Mouse (Mus musculus): ENCODE measurements at regions not wholly inside any gene's neighbourhood (a gene's known extent, or its start where the extent isn't known, plus 50 kb on each side); places are given as distances from the start of the nearest gene placed in this dataset.

- no peak overlapping the region for H3K4me3 ChIP-seq
- no peaks in the 10 kb centered on the region for H3K27me3 ChIP-seq
- no peaks in the 10 kb centered on the region for H3K9me3 ChIP-seq
- peaks cover 19% of the 10 kb centered on the region; the same call in 1 of the 2 replicates for H3K4me1 ChIP-seq (replicated peaks)
- no peaks in the 10 kb centered on the region for H3K36me3 ChIP-seq
- no peak overlapping the region for H3K27ac ChIP-seq
- 98% methylated on average over 3 of the region's 3 CpGs for WGBS
- H3K9ac ChIP-seq = no peak overlapping the region
- no peak for ATAC-seq (ENCODE audit: low FRiP score)
- H3K4me2 ChIP-seq = no peak overlapping the region
Observed at GRCm38 (mm10) chr15:36880602-36881001, 127.0 kb downstream of the Zfp706 start.

GRCm38 (mm10) chr15:36879587-36879986 is 128.0 kb downstream of the Zfp706 start:
- H3K4me1 ChIP-seq (replicated peaks) = peaks cover 23% of the 10 kb centered on the region
- H3K9ac ChIP-seq = no peak overlapping the region
- 89% methylated on average over 7 of the region's 7 CpGs for WGBS
- ATAC-seq (ENCODE audit: low FRiP score) = peak; percentile 17; the same call in 1 of the 2 replicates
- no peak overlapping the region for H3K4me2 ChIP-seq
- H3K36me3 ChIP-seq = no peaks in the 10 kb centered on the region
- H3K27ac ChIP-seq = no peak overlapping the region
- H3K27me3 ChIP-seq = no peaks in the 10 kb centered on the region
- H3K4me3 ChIP-seq = no peak overlapping the region
- no peaks in the 10 kb centered on the region for H3K9me3 ChIP-seq

GRCm38 (mm10) chr15:36878960-36879359 is 128.6 kb downstream of the Zfp706 start:
- Histone ChIP-seq H3K27ac (no peak overlapping the region), H3K36me3 (no peaks in the 10 kb centered on the region), H3K27me3 (no peaks in the 10 kb centered on the region), H3K4me2 (no peak overlapping the region), H3K9ac (no peak overlapping the region), H3K4me1 (replicated peaks) (peaks cover 29% of the 10 kb centered on the region), H3K9me3 (no peaks in the 10 kb centered on the region), H3K4me3 (no peak overlapping the region)
- 29% methylated on average over 5 of the region's 5 CpGs for WGBS
- no peak for ATAC-seq (ENCODE audit: low FRiP score)

DNA sequence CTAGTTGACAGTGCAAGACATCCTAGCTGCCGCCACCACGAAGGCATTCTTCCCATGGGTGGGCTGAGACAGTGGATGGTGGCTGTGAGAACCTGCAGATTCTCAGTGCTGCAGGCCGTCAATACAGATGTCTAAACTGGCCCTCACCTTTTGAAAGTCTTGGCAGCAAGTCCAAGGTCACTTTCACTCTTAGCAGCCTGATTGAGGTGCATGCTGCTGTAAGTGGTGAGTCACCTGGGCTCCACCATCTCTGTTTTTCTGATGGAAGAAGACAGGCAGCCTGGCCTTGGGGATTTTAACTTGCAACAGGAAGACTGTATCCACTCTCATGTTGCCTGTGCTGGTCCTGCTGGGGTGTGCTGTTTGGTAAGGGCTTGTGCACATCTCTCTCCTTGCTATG is 129.3 kb downstream of the Zfp706 start:
- no peaks in the 10 kb centered on the region for H3K36me3 ChIP-seq
- peaks cover 36% of the 10 kb centered on the region for H3K4me1 ChIP-seq (replicated peaks)
- H3K4me2 ChIP-seq = no peak overlapping the region
- no peak for ATAC-seq (ENCODE audit: low FRiP score)
- H3K9me3 ChIP-seq = no peaks in the 10 kb centered on the region
- H3K9ac ChIP-seq = no peak overlapping the region
- no peaks in the 10 kb centered on the region for H3K27me3 ChIP-seq
- no peak overlapping the region for H3K27ac ChIP-seq
- WGBS = 80% methylated on average over 3 of the region's 3 CpGs
- H3K4me3 ChIP-seq = no peak overlapping the region

GRCm38 (mm10) chr15:36877501-36877900 is 130.1 kb downstream of the Zfp706 start:
- no peaks in the 10 kb centered on the region for H3K27me3 ChIP-seq
- no peaks in the 10 kb centered on the region for H3K36me3 ChIP-seq
- WGBS = 62% methylated on average over 7 of the region's 7 CpGs
- no peak overlapping the region for H3K4me3 ChIP-seq
- H3K27ac ChIP-seq = no peak overlapping the region
- no peak overlapping the region for H3K9ac ChIP-seq
- H3K4me2 ChIP-seq = no peak overlapping the region
- H3K4me1 ChIP-seq (replicated peaks) = peaks cover 41% of the 10 kb centered on the region
- no peaks in the 10 kb centered on the region for H3K9me3 ChIP-seq
- no peak for ATAC-seq (ENCODE audit: low FRiP score)

- H3K4me1 ChIP-seq (replicated peaks) = peaks cover 41% of the 10 kb centered on the region
- no peaks in the 10 kb centered on the region for H3K27me3 ChIP-seq
- ATAC-seq (ENCODE audit: low FRiP score) = no peak
- no peak overlapping the region for H3K9ac ChIP-seq
- no peaks in the 10 kb centered on the region for H3K9me3 ChIP-seq
- no peak overlapping the region for H3K27ac ChIP-seq
- 84% methylated on average over 10 of the region's 10 CpGs for WGBS
- no peaks in the 10 kb centered on the region for H3K36me3 ChIP-seq
- no peak overlapping the region for H3K4me2 ChIP-seq
- no peak overlapping the region for H3K4me3 ChIP-seq
Observed at GRCm38 (mm10) chr15:36875980-36876778, 131.4 kb downstream of the Zfp706 start.

DNA sequence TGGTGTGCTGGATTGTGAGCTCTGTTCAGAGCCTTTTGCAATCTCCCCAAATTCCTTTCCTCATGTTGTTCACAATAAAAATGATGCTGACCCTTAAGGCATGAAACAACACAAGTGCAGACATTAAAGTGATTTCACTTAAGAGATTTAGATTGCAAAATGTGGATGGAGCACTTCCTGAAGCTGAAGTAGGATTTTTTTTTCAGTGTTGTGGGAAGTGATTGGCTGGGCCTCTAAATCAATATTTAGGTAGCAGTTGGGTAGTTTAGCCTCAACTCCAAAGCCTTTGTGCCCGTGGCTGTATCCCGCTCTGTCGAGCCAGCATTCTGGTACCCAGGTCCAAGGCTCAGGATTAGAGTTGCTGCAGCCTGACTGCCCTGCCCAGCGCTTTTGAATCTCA is 133.0 kb downstream of the Zfp706 start:
- Histone ChIP-seq H3K27me3 (no peaks in the 10 kb centered on the region), H3K4me3 (no peak overlapping the region), H3K9me3 (no peaks in the 10 kb centered on the region), H3K9ac (0 out of 2 replicates have a peak overlapping the region, but pooled peaks have one; percentile 9), H3K4me2 (no peak overlapping the region), H3K4me1 (replicated peaks) (peaks cover 41% of the 10 kb centered on the region), H3K27ac (no peak overlapping the region), H3K36me3 (no peaks in the 10 kb centered on the region)
- 87% methylated on average over 4 of the region's 4 CpGs for WGBS
- ATAC-seq (ENCODE audit: low FRiP score) = no peak

GRCm38 (mm10) chr15:36873884-36874243 is 133.7 kb downstream of the Zfp706 start:
- Histone ChIP-seq H3K9me3 (no peaks in the 10 kb centered on the region), H3K36me3 (no peaks in the 10 kb centered on the region), H3K9ac (0 out of 2 replicates have a peak overlapping the region, but pooled peaks have one; percentile 9), H3K27me3 (no peaks in the 10 kb centered on the region), H3K4me2 (peak overlapping the region; percentile 32; the same call in 1 of the 2 replicates), H3K4me1 (replicated peaks) (peaks cover 41% of the 10 kb centered on the region), H3K27ac (peak overlapping the region; percentile 74), H3K4me3 (no peak overlapping the region)
- peak; percentile 47 for ATAC-seq (ENCODE audit: low FRiP score)
- WGBS = 7% methylated on average over 5 of the region's 5 CpGs

GRCm38 (mm10) chr15:36873058-36873883 is 134.3 kb downstream of the Zfp706 start:
- WGBS = 13% methylated on average over 10 of the region's 10 CpGs
- peak; percentile 64 for ATAC-seq (ENCODE audit: low FRiP score)
- H3K4me3 ChIP-seq = no peak overlapping the region

DNA sequence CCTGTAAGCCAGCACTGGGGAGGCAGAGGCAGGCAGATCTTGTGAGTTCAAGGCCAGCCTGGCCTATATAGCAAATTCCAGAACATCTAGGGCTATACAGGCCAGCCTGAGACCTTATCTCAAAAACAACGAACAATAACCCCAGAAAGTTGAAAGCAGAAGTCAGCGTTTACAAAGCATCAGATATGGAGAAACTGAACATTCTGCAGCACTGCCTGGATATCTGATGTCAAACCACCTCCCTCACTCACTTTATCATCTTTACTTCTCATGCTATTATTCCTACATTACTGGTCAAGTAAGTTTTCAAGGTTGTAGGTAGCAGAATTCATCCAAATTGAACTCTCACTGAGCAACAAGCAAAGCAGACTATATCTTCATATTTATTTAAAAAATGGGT is 135.0 kb downstream of the Zfp706 start:
- Histone ChIP-seq H3K4me2 (no peak overlapping the region), H3K4me1 (replicated peaks) (peaks cover 29% of the 10 kb centered on the region), H3K4me3 (no peak overlapping the region), H3K36me3 (no peaks in the 10 kb centered on the region), H3K27ac (no peak overlapping the region), H3K27me3 (no peaks in the 10 kb centered on the region), H3K9me3 (no peaks in the 10 kb centered on the region), H3K9ac (no peak overlapping the region)
- 92% methylated on average over 2 of the region's 2 CpGs for WGBS
- no peak for ATAC-seq (ENCODE audit: low FRiP score)

More at GRCm38 (mm10) chr15:36873058-36873883, 134.3 kb downstream of the Zfp706 start:
- Histone ChIP-seq H3K4me1 (replicated peaks) (peaks cover 36% of the 10 kb centered on the region), H3K27me3 (no peaks in the 10 kb centered on the region), H3K27ac (peak overlapping the region; percentile 74), H3K9ac (0 out of 2 replicates have a peak overlapping the region, but pooled peaks have one; percentile 26), H3K9me3 (no peaks in the 10 kb centered on the region), H3K4me2 (peak overlapping the region; percentile 32), H3K36me3 (no peaks in the 10 kb centered on the region)

DNA sequence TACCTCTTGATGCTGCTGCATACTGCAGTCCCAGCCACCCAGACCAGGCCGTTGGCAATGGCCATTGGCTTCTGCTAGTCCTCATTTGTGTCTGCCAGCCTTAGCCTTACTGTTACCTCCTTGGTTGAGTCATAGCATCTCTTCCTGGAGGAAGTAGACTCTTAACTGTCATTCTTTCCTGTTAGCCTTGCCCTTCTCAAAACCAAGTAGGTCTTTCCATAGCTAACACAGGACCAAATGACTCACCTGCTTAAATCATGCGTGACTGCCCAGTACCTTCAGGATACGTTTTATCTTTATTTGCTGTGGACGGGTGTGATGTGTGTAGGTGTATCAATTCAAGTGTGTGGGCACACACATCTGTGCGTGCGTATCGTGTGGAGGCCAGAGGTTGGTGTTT is 136.9 kb downstream of the Zfp706 start:
- H3K27me3 ChIP-seq = no peaks in the 10 kb centered on the region
- H3K9me3 ChIP-seq = no peaks in the 10 kb centered on the region
- H3K27ac ChIP-seq = no peak overlapping the region
- no peak overlapping the region for H3K4me2 ChIP-seq
- H3K9ac ChIP-seq = no peak overlapping the region
- no peak overlapping the region for H3K4me3 ChIP-seq
- peaks cover 21% of the 10 kb centered on the region for H3K4me1 ChIP-seq (replicated peaks)
- H3K36me3 ChIP-seq = no peaks in the 10 kb centered on the region
- WGBS = 96% methylated on average over 7 of the region's 7 CpGs
- no peak for ATAC-seq (ENCODE audit: low FRiP score)

- no peak for ATAC-seq (ENCODE audit: low FRiP score)
- Histone ChIP-seq H3K4me2 (no peak overlapping the region), H3K4me1 (replicated peaks) (peaks cover 21% of the 10 kb centered on the region), H3K36me3 (no peaks in the 10 kb centered on the region), H3K4me3 (no peak overlapping the region), H3K9ac (no peak overlapping the region), H3K9me3 (no peaks in the 10 kb centered on the region), H3K27ac (no peak overlapping the region), H3K27me3 (no peaks in the 10 kb centered on the region)
- WGBS = 89% methylated on average over 9 of the region's 9 CpGs
Observed at GRCm38 (mm10) chr15:36870094-36870493, 137.5 kb downstream of the Zfp706 start.

Measured in hindbrain, embryonic 13.5 days (tissue).